Mouse (Mus musculus) forebrain, embryonic 16.5 days (tissue): ENCODE data around the gene Kif13a. TPM values are rescaled to one million over a fixed set of nuclear protein-coding genes. Genes with fewer than 3 reads are reported as not detected.

Experiments used
- ATAC-seq: fragments of 200-750 bp; cut with Nextera tagmentation; 2 replicates; pipeline ENCODE4 v1.8.0; 2017; ENCODE audit warnings: mild to moderate bottlenecking, moderate library complexity
- H3K27ac ChIP-seq: fragments of 300-500 bp; sonication (generic); 2 replicates; pipeline ENCODE4 v1.5.1; 2014; ENCODE audit warnings: low read length, control low read depth
- H3K27me3 ChIP-seq: fragments of 300-500 bp; sonication (generic); replicated peaks from 2 replicates; pipeline ENCODE4 v1.6.1; 2014; ENCODE audit warnings: low read length; ENCODE audit not compliant: control insufficient read depth, insufficient read depth
- H3K36me3 ChIP-seq: fragments of 300-500 bp; sonication (generic); 2 replicates; pipeline ENCODE4 v1.6.1; 2014; ENCODE audit not compliant: control insufficient read depth, insufficient read depth
- H3K4me1 ChIP-seq: fragments of 300-500 bp; sonication (generic); replicated peaks from 2 replicates; pipeline ENCODE4 v1.6.1; 2014; ENCODE audit warnings: low read length; ENCODE audit not compliant: control insufficient read depth, insufficient read depth
- H3K4me2 ChIP-seq: fragments of 300-500 bp; sonication (generic); 2 replicates; pipeline ENCODE4 v1.6.1; 2014; ENCODE audit warnings: mild to moderate bottlenecking, low read length, control low read depth
- H3K4me3 ChIP-seq: fragments of 300-500 bp; sonication (generic); replicated peaks from 2 replicates; pipeline ENCODE4 v1.5.1; 2014; ENCODE audit warnings: mild to moderate bottlenecking, low read length, control low read depth
- H3K9ac ChIP-seq: fragments of 300-500 bp; sonication (generic); replicated peaks from 2 replicates; pipeline ENCODE4 v1.6.1; 2014; ENCODE audit warnings: low read depth, low read length, control low read depth
- H3K9me3 ChIP-seq: fragments of 300-500 bp; sonication (generic); 2 replicates; pipeline ENCODE4 v1.6.1; 2016; ENCODE audit warnings: low read length; ENCODE audit not compliant: control insufficient read depth
- WGBS: fragments of 180-500 bp; shearing (Covaris S2); extraction: QIAGEN DNeasy Blood & Tissue Kit; methylation state at CpG from one replicate; pipeline ENCODE4 v1.1.7; 2014; 5-methylcytosine and 5-hydroxymethylcytosine counted together
- polyA plus RNA-seq: library from polyadenylated mRNA; unstranded; fragments of >200 nt; fragmentation: Nextera tagmentation; extraction: Ambion mirVana; gene quantifications from 2 replicates; pipeline ENCODE4 v1.2.1, GENCODE M21; 2015

The Kif13a gene
- polyA plus RNA-seq, 1 experiment from 2014 or later, result 5.3 TPM

DNA sequence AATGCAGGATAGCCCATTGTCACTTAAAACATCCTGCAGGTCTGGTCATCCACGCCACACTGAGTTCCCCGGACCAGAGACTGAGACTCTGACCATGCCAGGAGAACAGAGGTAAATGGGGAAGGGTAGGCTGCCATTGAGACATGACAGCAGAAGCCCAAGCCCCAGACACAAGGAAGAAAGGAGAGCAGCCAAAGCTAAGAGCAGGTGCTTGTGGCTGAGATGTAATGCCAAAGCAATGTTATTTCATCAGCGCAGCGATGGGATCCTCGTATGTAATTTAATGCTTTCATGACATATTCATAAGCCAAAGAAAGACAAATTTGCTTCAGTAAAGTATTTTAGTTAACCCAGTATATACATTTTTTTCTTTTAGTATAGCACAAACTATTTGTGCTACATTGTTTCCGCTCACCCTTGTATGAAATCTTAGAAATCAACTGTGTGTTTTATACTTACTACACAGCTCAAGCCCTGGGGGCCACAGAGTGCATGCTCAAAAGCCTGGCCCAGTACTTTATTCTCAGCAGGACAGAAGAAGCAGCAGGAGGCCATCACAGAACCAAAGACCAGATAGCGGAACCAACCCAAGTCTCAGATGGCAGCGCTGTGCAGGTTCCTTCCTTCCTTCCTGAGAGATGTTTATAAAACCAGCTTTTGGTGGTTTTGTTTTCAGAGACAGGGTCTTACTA lies 71.4 kb downstream of the Kif13a start:
- WGBS, result 87% methylated on average over 8 of the region's 8 CpGs
- H3K4me2 ChIP-seq, result no peak overlapping the region

DNA sequence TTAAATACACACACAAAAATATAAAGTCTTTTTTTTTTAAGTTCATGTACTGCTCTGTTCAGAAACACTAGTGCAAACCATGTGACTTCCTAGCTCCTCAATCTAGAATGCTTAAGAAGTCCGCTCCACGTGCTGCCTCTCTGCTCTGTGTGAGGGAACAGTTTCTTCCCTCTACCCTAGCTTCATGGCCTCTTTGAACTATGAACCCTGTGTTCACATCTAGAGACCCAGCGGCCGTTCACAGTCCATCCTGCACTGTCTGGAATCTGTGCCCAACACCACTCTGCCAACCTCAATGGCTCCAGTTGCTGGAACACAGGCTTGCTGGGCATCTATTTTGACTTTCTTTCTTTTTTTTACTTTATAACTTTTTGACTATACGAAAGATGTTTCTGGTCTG lies 75.2 kb downstream of the Kif13a start:
- Histone ChIP-seq H3K36me3 (no peaks in the 10 kb centered on the region), H3K4me3 (no peak overlapping the region), H3K9ac (no peak overlapping the region), H3K27ac (no peak overlapping the region), H3K4me1 (no peaks in the 10 kb centered on the region), H3K4me2 (no peak overlapping the region), H3K27me3 (no peaks in the 10 kb centered on the region), H3K9me3 (no peaks in the 10 kb centered on the region)
- 89% methylated on average over 5 of the region's 5 CpGs for WGBS
- no peak for ATAC-seq

More for the DNA sequence above, 71.4 kb downstream of the Kif13a start:
- no peak overlapping the region for H3K27ac ChIP-seq
- H3K4me1 ChIP-seq, result no peaks in the 10 kb centered on the region
- no peak for ATAC-seq
- H3K4me3 ChIP-seq, result no peak overlapping the region
- H3K9ac ChIP-seq, result no peak overlapping the region
- no peaks in the 10 kb centered on the region for H3K27me3 ChIP-seq
- H3K9me3 ChIP-seq, result no peaks in the 10 kb centered on the region
- H3K36me3 ChIP-seq, result no peaks in the 10 kb centered on the region

DNA sequence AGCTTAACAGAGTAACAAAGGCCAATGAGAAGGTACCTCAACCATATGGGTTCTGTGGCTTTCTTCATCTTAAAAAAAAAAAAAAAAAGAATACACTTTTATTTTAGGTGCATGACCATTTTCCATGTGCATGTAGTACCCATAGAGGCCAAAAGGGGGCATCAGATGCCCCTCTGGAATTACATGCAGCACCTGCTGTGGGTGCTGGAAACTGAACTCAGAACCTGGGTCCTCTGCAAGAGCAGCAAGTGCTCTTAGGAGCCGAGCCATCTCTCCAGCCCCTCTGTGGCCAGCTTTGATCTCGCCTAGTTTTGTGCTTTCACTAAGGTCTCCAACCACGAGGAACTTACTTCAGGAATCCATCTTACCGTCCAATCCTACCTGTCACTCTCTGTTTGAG lies 77.2 kb downstream of the Kif13a start:
- WGBS, result 98% methylated on average over 4 of the region's 4 CpGs

DNA sequence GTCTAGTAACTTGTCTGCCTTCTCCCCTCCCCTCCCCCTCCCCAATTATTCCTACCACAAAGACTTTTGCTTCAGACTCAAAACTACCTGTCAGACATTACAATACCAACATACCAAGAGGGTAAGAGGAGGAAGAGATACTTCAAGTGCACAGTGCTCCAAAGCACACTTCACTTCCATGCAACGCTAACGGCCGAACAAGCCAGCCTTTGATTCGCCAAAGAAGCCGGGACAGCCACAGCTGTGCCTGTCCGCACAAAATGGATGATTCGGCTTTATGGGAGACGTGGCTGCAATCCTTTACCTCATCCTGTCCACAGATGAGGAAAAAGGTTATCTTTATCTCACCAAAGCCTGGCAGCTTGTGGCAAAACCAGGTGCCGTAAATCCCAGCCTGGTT lies 84.2 kb downstream of the Kif13a start:
- H3K9me3 ChIP-seq, result no peaks in the 10 kb centered on the region
- H3K27me3 ChIP-seq, result no peaks in the 10 kb centered on the region
- ATAC-seq, result no peak
- 86% methylated on average over 9 of the region's 9 CpGs for WGBS
- H3K9ac ChIP-seq, result no peak overlapping the region
- H3K4me3 ChIP-seq, result no peak overlapping the region
- no peaks in the 10 kb centered on the region for H3K36me3 ChIP-seq
- H3K4me2 ChIP-seq, result no peak overlapping the region
- H3K4me1 ChIP-seq, result no peaks in the 10 kb centered on the region
- H3K27ac ChIP-seq, result no peak overlapping the region

More for the DNA sequence above, 77.2 kb downstream of the Kif13a start:
- Histone ChIP-seq H3K27ac (no peak overlapping the region), H3K4me2 (no peak overlapping the region), H3K4me1 (no peaks in the 10 kb centered on the region), H3K9ac (no peak overlapping the region), H3K9me3 (no peaks in the 10 kb centered on the region), H3K27me3 (no peaks in the 10 kb centered on the region), H3K4me3 (no peak overlapping the region), H3K36me3 (no peaks in the 10 kb centered on the region)
- no peak for ATAC-seq

DNA sequence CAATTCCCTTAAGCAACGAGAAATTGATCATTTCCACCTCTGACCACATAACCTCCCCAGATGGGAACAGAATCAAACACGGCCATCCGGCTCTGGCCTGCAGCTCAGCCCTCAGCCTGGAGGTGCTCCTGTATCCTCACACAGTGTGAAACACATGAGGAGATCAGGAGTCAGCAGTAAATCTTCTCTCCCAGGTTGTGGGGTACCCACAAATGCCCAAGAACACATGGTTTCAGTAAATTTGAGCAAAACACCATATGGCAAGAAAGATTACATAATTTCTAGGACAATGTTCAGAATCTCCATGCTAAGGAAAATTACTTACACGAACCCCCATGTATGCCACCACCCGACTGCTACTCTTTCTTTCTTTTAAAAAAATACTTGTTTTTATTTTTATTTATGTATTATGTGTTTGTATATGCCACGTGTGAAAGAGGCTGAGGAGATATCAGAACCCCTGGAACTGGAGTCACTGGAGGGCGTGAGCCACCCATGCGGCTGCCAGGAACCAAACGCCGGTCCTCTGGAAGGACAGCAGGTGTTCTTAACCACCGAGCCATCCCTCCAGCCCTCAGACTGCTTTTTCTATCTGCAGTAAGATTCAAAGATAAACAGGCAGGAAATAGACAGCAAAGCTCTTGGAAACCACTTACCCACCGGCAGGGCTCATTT lies 85.0 kb downstream of the Kif13a start:
- 77% methylated on average over 12 of the region's 12 CpGs for WGBS
- ATAC-seq, result no peak
- H3K4me3 ChIP-seq, result no peak overlapping the region
- no peak overlapping the region for H3K27ac ChIP-seq
- H3K36me3 ChIP-seq, result no peaks in the 10 kb centered on the region
- H3K9me3 ChIP-seq, result no peaks in the 10 kb centered on the region
- no peaks in the 10 kb centered on the region for H3K27me3 ChIP-seq
- no peak overlapping the region for H3K4me2 ChIP-seq
- H3K4me1 ChIP-seq, result no peaks in the 10 kb centered on the region
- H3K9ac ChIP-seq, result no peak overlapping the region

DNA sequence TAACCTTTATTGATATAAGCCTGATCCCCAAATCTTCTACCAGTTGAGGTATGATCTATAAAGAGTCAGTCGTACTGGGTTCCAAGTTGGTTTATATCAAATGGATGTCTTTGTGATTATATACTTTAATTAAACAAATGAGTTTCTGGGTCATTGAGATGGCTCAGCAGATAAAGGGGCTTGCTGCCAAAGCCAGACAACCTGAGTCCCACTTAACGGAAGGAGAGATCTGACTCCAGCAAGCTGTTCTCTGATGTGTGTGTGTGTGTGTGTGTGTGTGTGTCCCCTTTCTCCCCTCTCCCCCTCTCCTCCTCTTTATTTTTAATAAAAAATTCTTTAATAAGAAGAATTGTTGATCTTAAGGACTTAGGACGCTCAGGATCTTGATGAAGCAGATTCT lies 86.0 kb downstream of the Kif13a start:
- ATAC-seq, result no peak
- H3K4me1 ChIP-seq, result no peaks in the 10 kb centered on the region
- H3K36me3 ChIP-seq, result no peaks in the 10 kb centered on the region
- no peak overlapping the region for H3K4me3 ChIP-seq
- H3K4me2 ChIP-seq, result no peak overlapping the region
- H3K27ac ChIP-seq, result no peak overlapping the region
- H3K27me3 ChIP-seq, result no peaks in the 10 kb centered on the region
- H3K9me3 ChIP-seq, result no peaks in the 10 kb centered on the region
- 69% methylated on average over 3 of the region's 3 CpGs for WGBS
- H3K9ac ChIP-seq, result no peak overlapping the region

DNA sequence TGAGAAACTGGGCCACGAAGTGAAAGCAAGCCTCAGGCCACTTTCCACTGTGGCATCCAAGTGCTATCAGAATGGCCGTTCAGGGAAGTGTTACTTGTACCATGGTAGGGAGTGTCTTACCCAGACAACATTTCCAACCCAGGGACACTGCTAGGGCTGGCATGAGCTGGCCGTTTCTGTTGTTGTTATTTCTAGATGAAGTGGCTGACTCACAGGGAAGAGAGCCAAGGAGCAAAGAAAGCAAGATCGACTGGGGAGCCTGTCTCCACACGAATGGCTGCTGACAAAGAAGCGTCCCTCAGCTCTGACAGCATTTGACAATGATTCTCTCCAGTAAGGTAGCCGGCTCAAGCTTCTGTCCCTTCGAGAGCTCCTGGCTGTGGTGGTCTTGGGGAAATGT lies 87.5 kb downstream of the Kif13a start:
- 60% methylated on average over 8 of the region's 8 CpGs for WGBS
- H3K4me2 ChIP-seq, result no peak overlapping the region
- no peaks in the 10 kb centered on the region for H3K9me3 ChIP-seq
- H3K4me1 ChIP-seq, result no peaks in the 10 kb centered on the region
- no peak overlapping the region for H3K9ac ChIP-seq
- no peaks in the 10 kb centered on the region for H3K36me3 ChIP-seq
- no peaks in the 10 kb centered on the region for H3K27me3 ChIP-seq
- no peak overlapping the region for H3K27ac ChIP-seq
- no peak overlapping the region for H3K4me3 ChIP-seq
- no peak for ATAC-seq

DNA sequence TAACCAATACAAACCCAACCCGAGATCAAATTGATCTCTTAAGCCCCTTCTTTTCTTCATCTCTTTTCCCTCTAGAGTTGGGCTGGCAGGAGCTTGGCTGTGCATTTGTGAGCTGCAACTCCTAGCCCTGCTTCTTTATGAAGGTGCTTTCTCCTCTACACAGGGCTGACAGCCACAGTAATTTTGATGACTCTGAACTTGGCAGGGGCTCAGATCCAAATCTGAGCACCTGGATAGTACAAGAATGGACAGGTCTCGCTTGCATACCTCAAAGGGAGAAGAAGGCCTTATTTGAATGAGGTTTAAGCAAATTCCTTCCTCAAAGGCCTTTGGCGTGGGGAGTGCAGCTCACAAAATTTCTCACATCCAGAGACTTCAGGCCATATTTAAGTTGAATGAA lies 88.0 kb downstream of the Kif13a start:
- H3K36me3 ChIP-seq, result no peaks in the 10 kb centered on the region
- H3K9ac ChIP-seq, result no peak overlapping the region
- WGBS, result 73% methylated on average over 3 of the region's 3 CpGs
- H3K4me1 ChIP-seq, result no peaks in the 10 kb centered on the region
- H3K27me3 ChIP-seq, result no peaks in the 10 kb centered on the region
- no peak overlapping the region for H3K27ac ChIP-seq
- H3K4me2 ChIP-seq, result no peak overlapping the region
- H3K4me3 ChIP-seq, result no peak overlapping the region
- no peaks in the 10 kb centered on the region for H3K9me3 ChIP-seq
- ATAC-seq, result no peak

DNA sequence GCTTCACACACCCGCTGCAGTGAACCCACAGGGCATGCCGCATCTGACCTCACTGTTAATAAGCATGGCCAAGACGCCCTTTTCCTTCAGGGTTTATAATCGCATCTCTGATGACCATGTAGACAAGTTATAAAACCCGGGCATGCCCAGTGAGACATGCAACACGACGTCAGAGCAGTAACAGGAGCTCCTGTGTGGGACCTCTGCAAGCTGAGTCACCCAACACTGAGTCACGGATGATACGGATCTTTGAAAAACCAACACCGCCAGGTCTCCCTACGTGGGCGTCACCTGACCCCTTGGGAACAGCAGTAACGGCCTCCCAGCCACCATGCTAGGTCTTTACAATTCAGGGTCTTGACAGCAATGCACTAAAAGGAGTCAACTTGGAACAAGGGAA lies 89.0 kb downstream of the Kif13a start:
- Histone ChIP-seq H3K9ac (no peak overlapping the region), H3K27ac (no peak overlapping the region), H3K4me1 (no peaks in the 10 kb centered on the region), H3K4me3 (no peak overlapping the region), H3K4me2 (no peak overlapping the region), H3K36me3 (no peaks in the 10 kb centered on the region), H3K27me3 (no peaks in the 10 kb centered on the region), H3K9me3 (no peaks in the 10 kb centered on the region)
- 93% methylated on average over 13 of the region's 13 CpGs for WGBS
- no peak for ATAC-seq
